Mouse (Mus musculus): ENCODE measurements around the gene Slc35d1. TPM values are rescaled to one million over a fixed set of nuclear protein-coding genes. Genes with fewer than 3 reads are reported as not detected.
"Not testable (repeated sequence)": the region's sequence is repeated elsewhere in the genome, so short reads cannot be mapped to it uniquely, and the experiment has no call there.

Gene Slc35d1
- polyA plus RNA-seq, 1 experiment = 0.28 TPM

- TF ChIP-seq TAL1 (IDR thresholded peaks at IDR 0.05; ENCODE audit: low read length) (no peak), GATA1 (IDR thresholded peaks at IDR 0.05; ENCODE audit: low read length) (no peak)
- H3K36me3 ChIP-seq (ENCODE audit: control insufficient read depth) = peaks cover 75% of the 10 kb centered on the region
- no peaks in the 10 kb centered on the region for H3K4me1 ChIP-seq (ENCODE audit: control insufficient read depth)
- H3K4me3 ChIP-seq (replicated peaks) = no peak overlapping the region
- no peaks in the 10 kb centered on the region; the same call in 1 of the 2 replicates for H3K9me3 ChIP-seq (ENCODE audit: control insufficient read depth, low read length)
- no peaks in the 10 kb centered on the region for H3K27me3 ChIP-seq (ENCODE audit: control insufficient read depth)
These were observed 41.5 kb downstream of the Slc35d1 start for GRCm38 (mm10) chr4:103173507-103173906.

GRCm38 (mm10) chr4:103171256-103171655, 43.7 kb downstream of the Slc35d1 start:
- Histone ChIP-seq H3K36me3 (ENCODE audit: control insufficient read depth) (peaks cover 62% of the 10 kb centered on the region), H3K4me3 (replicated peaks) (no peak overlapping the region), H3K27me3 (ENCODE audit: control insufficient read depth) (no peaks in the 10 kb centered on the region), H3K9me3 (ENCODE audit: control insufficient read depth, low read length) (no peaks in the 10 kb centered on the region; the same call in 1 of the 2 replicates), H3K4me1 (ENCODE audit: control insufficient read depth) (no peaks in the 10 kb centered on the region)
- TF ChIP-seq GATA1 (IDR thresholded peaks at IDR 0.05; ENCODE audit: low read length) (no peak), TAL1 (IDR thresholded peaks at IDR 0.05; ENCODE audit: low read length) (no peak)

- not testable (repeated sequence) for H3K4me3 ChIP-seq (replicated peaks); H3K27me3 ChIP-seq (ENCODE audit: control insufficient read depth); H3K4me1 ChIP-seq (ENCODE audit: control insufficient read depth); H3K9me3 ChIP-seq (ENCODE audit: control insufficient read depth, low read length)
- H3K36me3 ChIP-seq (ENCODE audit: control insufficient read depth) = peaks cover 72% of the 10 kb centered on the region
These were observed 48.8 kb downstream of the Slc35d1 start for GRCm38 (mm10) chr4:103166198-103166597.

- TF ChIP-seq TAL1 (IDR thresholded peaks at IDR 0.05; ENCODE audit: low read length) = no peak
- no peak for TF ChIP-seq GATA1 (IDR thresholded peaks at IDR 0.05; ENCODE audit: low read length)
- Histone ChIP-seq H3K4me3 (replicated peaks) (no peak overlapping the region), H3K27me3 (ENCODE audit: control insufficient read depth) (no peaks in the 10 kb centered on the region), H3K9me3 (ENCODE audit: control insufficient read depth, low read length) (no peaks in the 10 kb centered on the region), H3K4me1 (ENCODE audit: control insufficient read depth) (no peaks in the 10 kb centered on the region), H3K36me3 (ENCODE audit: control insufficient read depth) (peaks cover 100% of the 10 kb centered on the region)
These were observed 56.2 kb downstream of the Slc35d1 start for GRCm38 (mm10) chr4:103158781-103159180.

GRCm38 (mm10) chr4:103151946-103152345, 63.0 kb downstream of the Slc35d1 start:
- no peaks in the 10 kb centered on the region for H3K4me1 ChIP-seq (ENCODE audit: control insufficient read depth)
- TF ChIP-seq TAL1 (IDR thresholded peaks at IDR 0.05; ENCODE audit: low read length) (no peak), GATA1 (IDR thresholded peaks at IDR 0.05; ENCODE audit: low read length) (no peak)
- no peaks in the 10 kb centered on the region for H3K9me3 ChIP-seq (ENCODE audit: control insufficient read depth, low read length)
- H3K27me3 ChIP-seq (ENCODE audit: control insufficient read depth) = no peaks in the 10 kb centered on the region
- H3K4me3 ChIP-seq (replicated peaks) = no peak overlapping the region
- H3K36me3 ChIP-seq (ENCODE audit: control insufficient read depth) = peaks cover 100% of the 10 kb centered on the region

GRCm38 (mm10) chr4:103146339-103146738, 68.6 kb downstream of the Slc35d1 start:
- Histone ChIP-seq H3K9me3 (ENCODE audit: control insufficient read depth, low read length) (no peaks in the 10 kb centered on the region), H3K36me3 (ENCODE audit: control insufficient read depth) (peaks cover 98% of the 10 kb centered on the region), H3K4me3 (replicated peaks) (no peak overlapping the region), H3K4me1 (ENCODE audit: control insufficient read depth) (no peaks in the 10 kb centered on the region), H3K27me3 (ENCODE audit: control insufficient read depth) (no peaks in the 10 kb centered on the region)
- TF ChIP-seq GATA1 (IDR thresholded peaks at IDR 0.05; ENCODE audit: low read length) (no peak), TAL1 (IDR thresholded peaks at IDR 0.05; ENCODE audit: low read length) (no peak)

- no peak overlapping the region for H3K4me3 ChIP-seq (replicated peaks)
- no peaks in the 10 kb centered on the region for H3K9me3 ChIP-seq (ENCODE audit: control insufficient read depth, low read length)
- no peak for TF ChIP-seq GATA1 (IDR thresholded peaks at IDR 0.05; ENCODE audit: low read length)
- no peak for TF ChIP-seq TAL1 (IDR thresholded peaks at IDR 0.05; ENCODE audit: low read length)
- peaks cover 100% of the 10 kb centered on the region for H3K36me3 ChIP-seq (ENCODE audit: control insufficient read depth)
- H3K27me3 ChIP-seq (ENCODE audit: control insufficient read depth) = no peaks in the 10 kb centered on the region
- no peaks in the 10 kb centered on the region for H3K4me1 ChIP-seq (ENCODE audit: control insufficient read depth)
These were observed 78.0 kb downstream of the Slc35d1 start for GRCm38 (mm10) chr4:103136946-103137345.

GRCm38 (mm10) chr4:103126533-103126932, 88.4 kb downstream of the Slc35d1 start:
- peaks cover 82% of the 10 kb centered on the region for H3K36me3 ChIP-seq (ENCODE audit: control insufficient read depth)
- H3K4me3 ChIP-seq (replicated peaks) = no peak overlapping the region
- TF ChIP-seq GATA1 (IDR thresholded peaks at IDR 0.05; ENCODE audit: low read length) (no peak), TAL1 (IDR thresholded peaks at IDR 0.05; ENCODE audit: low read length) (no peak)
- peaks cover 32% of the 10 kb centered on the region for H3K4me1 ChIP-seq (ENCODE audit: control insufficient read depth)
- H3K9me3 ChIP-seq (ENCODE audit: control insufficient read depth, low read length) = no peaks in the 10 kb centered on the region
- H3K27me3 ChIP-seq (ENCODE audit: control insufficient read depth) = no peaks in the 10 kb centered on the region

- Histone ChIP-seq H3K27me3 (ENCODE audit: control insufficient read depth) (no peaks in the 10 kb centered on the region), H3K9me3 (ENCODE audit: control insufficient read depth, low read length) (no peaks in the 10 kb centered on the region), H3K4me1 (ENCODE audit: control insufficient read depth) (peaks cover 45% of the 10 kb centered on the region), H3K36me3 (ENCODE audit: control insufficient read depth) (peaks cover 63% of the 10 kb centered on the region), H3K4me3 (replicated peaks) (no peak overlapping the region)
- TF ChIP-seq TAL1 (IDR thresholded peaks at IDR 0.05; ENCODE audit: low read length) = no peak
- no peak for TF ChIP-seq GATA1 (IDR thresholded peaks at IDR 0.05; ENCODE audit: low read length)
These were observed 91.4 kb downstream of the Slc35d1 start for GRCm38 (mm10) chr4:103123606-103124005.

GRCm38 (mm10) chr4:103123086-103123485, 91.9 kb downstream of the Slc35d1 start:
- Histone ChIP-seq H3K27me3 (ENCODE audit: control insufficient read depth) (no peaks in the 10 kb centered on the region), H3K4me3 (replicated peaks) (peak overlapping the region; percentile 40), H3K4me1 (ENCODE audit: control insufficient read depth) (peaks cover 49% of the 10 kb centered on the region), H3K36me3 (ENCODE audit: control insufficient read depth) (peaks cover 58% of the 10 kb centered on the region), H3K9me3 (ENCODE audit: control insufficient read depth, low read length) (no peaks in the 10 kb centered on the region)
- TF ChIP-seq GATA1 (IDR thresholded peaks at IDR 0.05; ENCODE audit: low read length) (no peak), TAL1 (IDR thresholded peaks at IDR 0.05; ENCODE audit: low read length) (no peak)

Measured in erythroblast, embryonic 14.5 days (primary cell).